Mouse (Mus musculus): ENCODE results near the gene Gm5426. TPM values are rescaled to one million over a fixed set of nuclear protein-coding genes. Genes with fewer than 3 reads are reported as not detected.
"Not testable (repeated sequence)": the region's sequence is repeated elsewhere in the genome, so short reads cannot be mapped to it uniquely, and the experiment has no call there.

Gm5426 gene
- polyA plus RNA-seq (2012; rRNA removed) (not detected in 2 replicates), polyA plus RNA-seq (2014; fragmentation: Nextera tagmentation; extraction: Ambion mirVana) (not detected in 2 replicates)

DNA sequence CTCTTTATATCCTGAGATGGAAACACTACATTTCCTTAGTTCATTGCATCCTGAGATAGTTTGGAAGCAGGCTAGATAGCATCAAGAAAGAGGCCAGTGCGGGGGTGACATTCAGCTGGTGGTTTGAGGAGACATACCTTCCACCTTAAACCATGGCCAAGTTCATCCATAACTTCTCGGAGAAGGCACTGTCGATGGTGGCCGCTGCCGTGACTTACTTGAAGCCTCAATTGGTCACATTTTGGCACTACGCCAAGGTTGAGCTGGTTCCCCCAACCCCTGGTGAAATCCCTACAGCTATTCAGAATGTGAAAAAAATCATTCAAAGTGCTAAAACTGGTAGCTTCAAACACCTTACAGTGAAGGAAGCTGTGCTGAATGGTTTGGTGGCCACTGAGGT, at the start of gene Gm5426:
Gene Gm5426, plus strand, starts transcription at position 153 of the 400 bp plus-strand sequence.
- not testable (repeated sequence) for ATAC-seq (ENCODE audit: insufficient read depth); H3K9me3 ChIP-seq (ENCODE audit: control insufficient read depth, low read length); H3K9ac ChIP-seq (replicated peaks); H3K4me1 ChIP-seq (replicated peaks; ENCODE audit: control insufficient read depth in 2 of 2, insufficient read depth in 2 of 2, low read length in 1 of 2); H3K27ac ChIP-seq; H3K36me3 ChIP-seq (replicated peaks; ENCODE audit: control insufficient read depth, insufficient read depth, low read depth); DNase-seq (ENCODE audit: low read depth in 3 of 3, low spot score in 3 of 3); H3K27me3 ChIP-seq (ENCODE audit: control insufficient read depth, insufficient read depth, low read length); H3K4me3 ChIP-seq (ENCODE audit: insufficient read depth in 1 of 2, low read depth in 2 of 2, low read length in 2 of 2); H3K4me2 ChIP-seq (ENCODE audit: low read depth)
- WGBS (ENCODE audit: insufficient replicate concordance): 76% methylated on average over 6 of the region's 6 CpGs

DNA sequence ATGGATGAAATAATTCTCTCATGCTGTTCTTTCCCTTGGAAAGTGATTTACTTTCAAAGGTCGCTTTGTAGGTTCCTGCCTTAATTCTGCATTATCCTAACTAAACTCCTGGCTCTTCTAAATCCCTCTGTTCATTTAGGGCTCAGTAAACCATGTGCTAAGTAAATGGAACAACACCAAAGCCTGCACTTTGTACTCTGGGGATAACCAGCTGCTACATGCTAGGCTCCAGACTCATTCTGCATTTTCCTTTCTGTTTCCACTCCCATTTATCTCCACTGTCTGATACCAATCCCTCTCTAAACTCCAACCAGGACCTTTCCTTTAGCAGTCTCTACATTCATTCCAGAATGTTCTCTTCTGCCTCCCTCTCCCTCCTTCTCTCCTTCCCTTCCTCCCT, 46.7 kb upstream of the Gm5426 start:
- 53% methylated on average over 1 of the region's 1 CpGs for WGBS (ENCODE audit: insufficient replicate concordance)
- DNase-seq (ENCODE audit: low read depth in 3 of 3, low spot score in 3 of 3): no peak
- H3K27me3 ChIP-seq (ENCODE audit: control insufficient read depth, insufficient read depth, low read length): no peaks in the 10 kb centered on the region
- no peaks in the 10 kb centered on the region for H3K4me1 ChIP-seq (replicated peaks; ENCODE audit: control insufficient read depth in 2 of 2, insufficient read depth in 2 of 2, low read length in 1 of 2)
- H3K36me3 ChIP-seq (replicated peaks; ENCODE audit: control insufficient read depth, insufficient read depth, low read depth): no peaks in the 10 kb centered on the region
- H3K27ac ChIP-seq: no peak overlapping the region
- no peak overlapping the region for H3K4me2 ChIP-seq (ENCODE audit: low read depth)
- no peak overlapping the region for H3K9ac ChIP-seq (replicated peaks)
- ATAC-seq (ENCODE audit: insufficient read depth): no peak
- no peaks in the 10 kb centered on the region for H3K9me3 ChIP-seq (ENCODE audit: control insufficient read depth, low read length)
- no peak overlapping the region for H3K4me3 ChIP-seq (ENCODE audit: insufficient read depth in 1 of 2, low read depth in 2 of 2, low read length in 2 of 2)
- no peak for TF ChIP-seq CTCF (IDR thresholded peaks at IDR 0.05; ENCODE audit: low read depth)
- TF ChIP-seq EP300 (IDR thresholded peaks at IDR 0.05; ENCODE audit: low read depth): no peak

- ATAC-seq (ENCODE audit: insufficient read depth) (no peak), DNase-seq (ENCODE audit: low read depth in 3 of 3, low spot score in 3 of 3) (no peak)
- Histone ChIP-seq H3K4me3 (ENCODE audit: insufficient read depth in 1 of 2, low read depth in 2 of 2, low read length in 2 of 2) (no peak overlapping the region), H3K9me3 (ENCODE audit: control insufficient read depth, low read length) (no peaks in the 10 kb centered on the region), H3K4me2 (ENCODE audit: low read depth) (no peak overlapping the region), H3K4me1 (replicated peaks; ENCODE audit: control insufficient read depth in 2 of 2, insufficient read depth in 2 of 2, low read length in 1 of 2) (no peaks in the 10 kb centered on the region), H3K9ac (replicated peaks) (no peak overlapping the region), H3K27ac (no peak overlapping the region), H3K36me3 (replicated peaks; ENCODE audit: control insufficient read depth, insufficient read depth, low read depth) (no peaks in the 10 kb centered on the region), H3K27me3 (ENCODE audit: control insufficient read depth, insufficient read depth, low read length) (no peaks in the 10 kb centered on the region)
- WGBS (ENCODE audit: insufficient replicate concordance): 53% methylated on average over 3 of the region's 3 CpGs
- TF ChIP-seq EP300 (IDR thresholded peaks at IDR 0.05; ENCODE audit: low read depth) (no peak), CTCF (IDR thresholded peaks at IDR 0.05; ENCODE audit: low read depth) (no peak)
These were observed 46.0 kb upstream of the Gm5426 start for GRCm38 (mm10) chr10:96090388-96090787.

DNA sequence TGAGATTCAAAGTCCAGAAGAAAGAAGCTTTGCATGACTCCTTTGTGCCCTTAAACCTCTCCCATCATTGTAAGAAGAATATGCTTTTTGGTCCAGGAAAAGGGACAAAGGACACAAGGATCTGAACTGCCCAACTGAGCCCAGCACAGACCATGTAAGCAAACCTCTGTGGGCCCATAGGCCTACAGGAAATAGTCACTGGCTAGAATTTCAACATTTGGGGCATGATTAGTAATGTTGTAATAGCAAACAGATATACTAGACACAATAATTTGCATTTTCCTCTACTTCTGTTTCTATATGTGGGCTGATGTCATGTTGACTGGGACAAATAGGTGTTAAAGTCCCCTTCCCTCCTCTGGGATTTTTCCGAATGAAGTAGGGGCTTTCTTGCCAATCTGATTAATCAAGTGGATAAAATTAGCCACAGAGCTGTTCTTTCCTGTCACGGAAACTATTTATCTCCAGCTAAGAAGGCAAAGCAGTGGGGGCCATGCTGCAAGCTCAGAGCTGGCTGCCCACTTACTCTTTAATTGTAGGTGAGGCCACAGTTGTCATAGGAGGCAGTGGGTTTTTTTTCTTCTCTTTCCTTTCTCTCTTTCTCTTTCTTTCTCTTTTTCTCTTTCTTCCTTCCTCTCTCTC, 42.4 kb upstream of the Gm5426 start:
- Histone ChIP-seq H3K9ac (replicated peaks) (no peak overlapping the region), H3K36me3 (replicated peaks; ENCODE audit: control insufficient read depth, insufficient read depth, low read depth) (no peaks in the 10 kb centered on the region), H3K4me2 (ENCODE audit: low read depth) (no peak overlapping the region), H3K9me3 (ENCODE audit: control insufficient read depth, low read length) (no peaks in the 10 kb centered on the region), H3K4me1 (replicated peaks; ENCODE audit: control insufficient read depth in 2 of 2, insufficient read depth in 2 of 2, low read length in 1 of 2) (no peaks in the 10 kb centered on the region), H3K27me3 (ENCODE audit: control insufficient read depth, insufficient read depth, low read length) (no peaks in the 10 kb centered on the region), H3K27ac (no peak overlapping the region), H3K4me3 (ENCODE audit: insufficient read depth in 1 of 2, low read depth in 2 of 2, low read length in 2 of 2) (no peak overlapping the region)
- DNase-seq (ENCODE audit: low read depth in 3 of 3, low spot score in 3 of 3) (no peak), ATAC-seq (ENCODE audit: insufficient read depth) (no peak)
- WGBS (ENCODE audit: insufficient replicate concordance): 31% methylated on average over 2 of the region's 2 CpGs
- no peak for TF ChIP-seq EP300 (IDR thresholded peaks at IDR 0.05; ENCODE audit: low read depth)
- TF ChIP-seq CTCF (IDR thresholded peaks at IDR 0.05; ENCODE audit: low read depth): no peak

GRCm38 (mm10) chr10:96094559-96094958, 41.8 kb upstream of the Gm5426 start:
- H3K4me1 ChIP-seq (replicated peaks; ENCODE audit: control insufficient read depth in 2 of 2, insufficient read depth in 2 of 2, low read length in 1 of 2): no peaks in the 10 kb centered on the region

More at GRCm38 (mm10) chr10:96094559-96094958, 41.8 kb upstream of the Gm5426 start:
- Histone ChIP-seq H3K9me3 (ENCODE audit: control insufficient read depth, low read length) (no peaks in the 10 kb centered on the region), H3K27ac (no peak overlapping the region), H3K4me3 (ENCODE audit: insufficient read depth in 1 of 2, low read depth in 2 of 2, low read length in 2 of 2) (no peak overlapping the region), H3K27me3 (ENCODE audit: control insufficient read depth, insufficient read depth, low read length) (no peaks in the 10 kb centered on the region), H3K36me3 (replicated peaks; ENCODE audit: control insufficient read depth, insufficient read depth, low read depth) (no peaks in the 10 kb centered on the region), H3K9ac (replicated peaks) (no peak overlapping the region), H3K4me2 (ENCODE audit: low read depth) (no peak overlapping the region)
- no peak for ATAC-seq (ENCODE audit: insufficient read depth)
- TF ChIP-seq CTCF (IDR thresholded peaks at IDR 0.05; ENCODE audit: low read depth): no peak
- no peak for TF ChIP-seq EP300 (IDR thresholded peaks at IDR 0.05; ENCODE audit: low read depth)
- WGBS (ENCODE audit: insufficient replicate concordance): 53% methylated on average over 2 of the region's 2 CpGs
- DNase-seq (ENCODE audit: low read depth in 3 of 3, low spot score in 3 of 3): no peak

Measured in liver, embryonic 14.5 days (tissue).